Mouse (Mus musculus) left cerebral cortex, adult 9 months (tissue): Measurements from ENCODE around the gene Ralgps2.
A peak's percentile ranks its signal among the peaks of the same experiment; 100 is the strongest.

ENCODE experiments used
- DNase-seq, 2 experiments: peaks; one replicate each; pipeline ENCODE4 v3.0.0; 2022; ENCODE audit warnings: low spot score in 2 of 2

Gene Ralgps2

DNA sequence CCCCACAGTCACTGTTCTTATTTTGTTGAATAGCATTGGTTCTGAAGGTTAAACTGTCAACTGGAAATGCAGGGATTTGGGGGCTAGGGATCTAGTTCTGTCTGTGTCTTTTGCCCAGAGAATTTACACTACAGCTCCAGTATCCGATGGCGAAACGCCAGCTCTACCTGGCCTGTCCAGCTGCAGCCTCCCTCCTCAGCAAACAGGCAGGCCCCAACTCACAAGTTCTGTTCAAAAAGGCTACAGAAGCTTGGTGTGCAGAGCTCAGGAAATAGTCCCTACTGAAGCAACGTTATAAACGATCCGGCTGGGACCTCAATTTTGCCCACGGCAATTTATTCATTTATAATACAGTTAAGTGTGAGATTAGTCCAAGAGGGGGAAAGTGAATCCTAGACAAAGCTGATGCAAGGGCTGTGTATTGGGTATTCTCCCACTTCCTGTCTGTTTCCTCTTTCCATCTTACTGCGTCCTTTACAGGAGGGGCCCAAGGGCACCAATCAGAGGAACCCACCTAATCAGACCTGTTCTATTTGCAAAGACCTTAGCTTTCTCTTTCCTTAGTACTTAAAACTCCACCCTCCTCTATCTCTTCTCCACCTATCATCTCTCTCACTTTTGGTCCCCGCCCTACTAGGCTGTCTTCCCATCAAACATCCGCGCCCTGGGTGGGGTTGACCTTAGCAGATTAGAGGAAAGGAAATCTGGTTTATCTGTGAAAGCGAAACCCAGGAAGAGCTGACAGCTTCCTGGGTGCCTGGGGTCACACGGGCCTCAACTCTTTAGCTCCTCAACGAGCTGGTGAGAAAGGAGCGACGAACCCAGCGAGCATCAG, 16.7 kb upstream of the Ralgps2 start:
- DNase-seq = no peak

DNA sequence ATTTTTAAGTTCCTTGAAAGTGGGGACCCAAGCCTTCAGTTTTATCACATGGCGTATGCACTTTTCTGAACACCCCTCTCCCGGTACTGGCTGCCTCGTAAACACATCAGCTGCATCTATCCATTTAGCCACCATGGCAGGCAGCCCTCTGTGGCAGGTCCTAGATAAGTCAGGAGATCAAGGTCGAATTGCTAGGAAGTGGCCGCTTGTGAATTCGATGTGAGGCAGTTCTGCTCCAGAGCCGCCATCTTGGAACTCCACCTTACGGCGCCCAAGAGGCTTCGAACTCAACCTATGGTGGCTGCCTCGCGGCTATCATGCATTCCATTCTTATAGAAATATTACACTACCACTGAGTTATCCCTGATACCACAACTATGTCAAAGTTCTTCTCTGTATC, 14.8 kb upstream of the Ralgps2 start:
- DNase-seq = no peak

DNA sequence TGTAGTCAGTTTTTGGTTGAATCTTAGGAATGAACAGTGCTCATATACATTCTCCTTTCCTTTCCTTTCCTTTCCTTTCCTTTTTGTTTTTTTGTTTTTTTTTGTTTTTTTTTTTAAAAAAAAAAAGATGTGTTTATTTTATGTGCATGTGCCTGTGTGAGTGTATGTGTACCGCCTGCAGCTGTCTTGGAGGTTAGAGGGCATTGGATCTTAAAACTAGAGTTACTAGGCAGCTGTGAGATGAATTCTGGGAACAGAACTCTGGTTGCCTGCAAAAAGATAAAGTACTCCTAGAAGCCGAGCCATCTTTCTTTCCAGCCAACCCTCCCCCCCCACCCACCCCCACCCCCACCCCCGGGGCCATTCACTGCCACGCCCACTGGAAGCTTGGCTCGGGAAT, 10.9 kb upstream of the Ralgps2 start:
- DNase-seq = no peak

DNA sequence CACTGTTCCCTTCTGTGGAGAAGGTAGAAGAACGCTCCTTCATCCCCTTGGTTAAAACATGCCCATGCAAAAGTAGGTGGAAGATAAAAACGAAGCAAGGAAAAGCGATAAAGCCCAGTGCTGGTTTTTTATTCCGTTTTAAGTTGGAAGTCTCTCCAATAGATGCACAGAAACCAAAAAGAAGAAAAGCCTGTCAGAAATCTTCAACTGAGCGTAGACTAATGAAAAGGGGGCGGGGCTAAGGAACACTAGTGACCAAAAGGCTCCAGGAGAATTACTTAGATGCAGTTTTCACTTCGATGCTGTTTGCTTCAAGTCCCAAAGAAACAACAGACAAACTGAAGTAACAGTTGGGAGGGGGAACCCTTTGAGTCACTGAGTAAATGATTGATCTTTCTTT, 1.2 kb upstream of the Ralgps2 start:
- DNase-seq = no peak

- DNase-seq = no peak
Measured at GRCm38 (mm10) chr1:156940142-156940522, 706 bp upstream of the Ralgps2 start.

- peak; percentile 64 to 79 for DNase-seq
Measured at GRCm38 (mm10) chr1:156938705-156939242, 652 bp downstream of the Ralgps2 start.

DNA sequence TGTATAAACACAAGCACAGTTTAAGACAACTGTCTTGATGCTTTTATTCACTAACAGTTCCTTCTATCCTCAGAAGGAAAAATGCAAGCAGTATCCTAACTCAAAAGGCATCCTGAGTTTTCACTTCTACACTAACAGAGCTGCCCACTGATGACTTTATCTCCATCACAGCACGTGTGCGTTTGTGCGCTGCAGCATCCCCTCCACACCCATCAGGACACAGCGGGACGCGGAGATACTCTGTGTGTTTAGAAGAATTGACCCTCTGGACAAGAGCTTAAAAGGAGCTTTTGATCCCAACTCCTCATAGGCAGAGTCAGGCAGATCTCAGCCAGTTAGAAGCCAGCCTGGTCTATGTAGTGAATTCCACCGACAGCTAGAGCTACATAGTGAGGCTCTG, 2.0 kb downstream of the Ralgps2 start:
- no peak for DNase-seq

DNA sequence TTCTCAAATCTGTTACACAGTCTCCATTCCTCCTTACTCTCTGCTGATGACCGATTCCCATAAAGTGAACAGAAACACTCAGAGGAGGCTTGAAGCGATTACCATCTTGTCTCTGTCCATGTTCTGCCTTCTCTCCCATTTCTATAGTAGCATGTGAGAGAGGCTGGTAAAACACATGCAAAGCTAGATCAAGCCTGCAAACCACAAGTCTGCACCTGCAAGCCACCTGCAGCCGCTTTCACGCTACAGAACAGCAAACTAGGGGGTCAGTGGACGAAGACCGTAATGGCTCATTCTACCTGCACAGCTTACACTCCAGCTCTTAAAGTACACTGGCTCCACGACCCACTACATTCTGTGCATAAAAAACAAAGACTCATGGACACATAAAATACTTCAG, 5.7 kb downstream of the Ralgps2 start:
- no peak for DNase-seq

DNA sequence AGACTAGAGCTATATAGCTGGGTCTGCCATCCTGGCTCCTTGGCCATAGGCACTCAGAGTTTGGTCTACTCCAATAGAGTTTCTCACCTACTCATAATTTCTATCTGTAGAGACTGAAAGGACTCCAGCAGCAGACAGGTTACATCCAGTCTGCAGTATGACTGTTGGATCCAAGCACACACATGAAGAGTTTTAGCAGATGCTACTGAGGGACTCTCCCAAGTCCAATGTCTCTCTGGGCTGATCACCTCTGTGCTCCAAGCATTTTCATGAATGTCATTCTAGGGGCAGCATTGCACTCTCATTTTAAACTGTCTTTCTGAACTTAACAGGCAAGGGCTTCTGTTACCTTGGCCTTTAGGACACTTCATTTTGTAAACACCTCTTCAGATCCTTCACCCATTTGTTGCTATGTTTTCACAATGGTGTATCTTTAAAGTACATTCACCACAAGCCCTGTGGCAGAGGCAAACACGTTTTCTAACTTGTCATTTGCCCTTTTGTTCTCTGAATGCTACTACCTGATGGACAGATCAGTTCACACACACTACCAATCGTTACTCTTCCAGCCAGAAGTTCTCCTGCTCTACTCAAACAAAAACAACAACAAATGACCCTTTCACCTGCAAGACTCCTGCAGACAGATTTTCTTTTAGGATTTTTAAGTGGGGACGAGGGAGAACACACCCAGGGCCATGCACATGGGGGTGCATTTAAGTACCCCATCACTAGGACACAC, 7.2 kb downstream of the Ralgps2 start:
- no peak for DNase-seq

- no peak for DNase-seq
Measured at GRCm38 (mm10) chr1:156931106-156931870, 8.1 kb downstream of the Ralgps2 start.

GRCm38 (mm10) chr1:156930263-156930662, 9.2 kb downstream of the Ralgps2 start:
- no peak for DNase-seq

- DNase-seq = no peak
Measured at GRCm38 (mm10) chr1:156928255-156928654, 11.2 kb downstream of the Ralgps2 start.

GRCm38 (mm10) chr1:156923511-156923910, 15.9 kb downstream of the Ralgps2 start:
- DNase-seq = no peak

DNA sequence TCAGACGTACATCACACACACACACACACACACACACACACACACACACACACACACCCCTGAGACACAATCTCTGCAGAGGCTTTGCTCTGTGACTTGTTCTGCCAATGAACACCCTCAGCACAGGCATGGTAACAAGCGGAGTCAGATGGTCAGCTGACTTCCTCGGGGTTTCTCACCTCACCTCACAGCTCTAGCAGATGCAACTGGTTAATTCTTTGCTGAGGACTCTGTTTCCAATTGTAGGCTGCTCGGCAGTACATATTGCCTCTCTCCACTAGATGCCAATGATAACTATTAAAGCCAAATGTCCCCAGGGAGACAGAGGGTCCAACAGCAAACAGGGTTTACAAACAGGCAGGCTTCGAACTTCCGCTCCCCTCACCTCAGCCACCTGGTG, 16.5 kb downstream of the Ralgps2 start:
- no peak for DNase-seq

DNA sequence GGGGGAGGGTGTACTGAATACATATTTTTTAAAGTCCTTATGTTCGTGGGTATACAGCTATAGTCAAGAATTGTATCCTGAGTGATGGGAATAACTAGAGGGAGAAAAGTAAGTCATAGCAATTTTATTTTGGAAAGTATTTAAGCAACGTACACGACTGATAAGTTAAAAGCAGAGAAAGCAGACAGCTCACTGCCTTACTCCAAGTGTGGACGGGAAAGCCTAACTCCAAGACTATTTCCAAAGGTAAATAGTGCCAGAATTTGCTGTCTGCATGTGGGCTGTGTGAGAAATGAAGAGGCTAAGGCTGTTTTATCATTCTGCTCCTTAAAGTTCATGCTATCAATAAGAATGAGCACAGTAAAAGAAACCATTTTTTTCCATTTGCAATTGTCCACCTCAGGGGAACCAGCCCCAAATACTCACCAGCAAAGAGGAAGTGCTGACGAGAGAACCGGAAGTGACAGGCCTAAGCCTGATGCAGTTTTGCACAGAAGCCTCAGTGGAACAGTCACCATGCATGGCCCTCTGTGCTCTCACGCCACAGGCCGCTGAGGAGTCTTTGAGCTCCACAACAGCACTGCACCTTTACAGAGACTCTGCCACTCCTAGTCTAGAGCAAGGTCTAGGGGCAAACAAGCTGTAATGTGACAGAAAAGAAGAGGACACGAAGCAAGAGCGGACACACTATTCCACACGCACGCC, 18.0 kb downstream of the Ralgps2 start:
- DNase-seq = no peak

- DNase-seq = peak in 1 of 2 experiments; percentile 27
Measured at GRCm38 (mm10) chr1:156917460-156917859, 22.0 kb downstream of the Ralgps2 start.

DNA sequence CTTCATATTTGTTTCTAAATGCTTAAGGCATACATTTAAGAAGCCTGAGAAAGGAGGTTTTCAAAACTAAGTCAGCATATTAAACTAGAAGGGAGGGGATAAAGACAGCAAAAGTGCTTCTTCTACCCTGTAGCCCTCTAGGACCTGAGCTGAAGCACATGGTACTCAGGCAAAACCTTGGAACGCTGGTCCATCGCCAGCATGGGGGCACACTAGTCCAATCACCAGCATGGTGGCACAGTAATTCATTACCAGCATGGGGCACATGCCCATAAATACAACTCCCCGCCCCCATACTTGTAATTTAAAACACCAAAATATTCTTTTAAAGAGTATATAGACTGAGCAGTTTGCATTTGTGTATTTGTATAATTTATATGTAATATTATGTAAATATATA, 23.1 kb downstream of the Ralgps2 start:
- no peak for DNase-seq

DNA sequence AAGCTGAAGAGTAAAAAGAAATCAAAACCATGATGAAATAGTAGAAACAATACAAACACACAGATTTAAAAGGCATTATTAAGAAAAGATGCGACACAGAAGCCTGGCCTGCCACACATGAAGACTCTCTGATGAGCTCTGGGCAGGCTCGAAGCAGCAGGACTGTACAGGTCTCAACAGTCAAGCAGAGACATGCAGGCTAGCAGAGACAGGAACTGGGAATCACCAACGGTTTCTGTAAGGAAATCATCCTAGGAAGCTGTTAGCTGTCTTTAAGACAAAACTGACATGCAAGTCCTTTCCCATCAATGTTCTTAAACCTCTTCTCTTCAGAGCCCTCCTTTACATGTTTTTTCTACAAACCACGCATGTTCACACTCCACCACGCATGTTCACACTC, 24.5 kb downstream of the Ralgps2 start:
- no peak for DNase-seq

DNA sequence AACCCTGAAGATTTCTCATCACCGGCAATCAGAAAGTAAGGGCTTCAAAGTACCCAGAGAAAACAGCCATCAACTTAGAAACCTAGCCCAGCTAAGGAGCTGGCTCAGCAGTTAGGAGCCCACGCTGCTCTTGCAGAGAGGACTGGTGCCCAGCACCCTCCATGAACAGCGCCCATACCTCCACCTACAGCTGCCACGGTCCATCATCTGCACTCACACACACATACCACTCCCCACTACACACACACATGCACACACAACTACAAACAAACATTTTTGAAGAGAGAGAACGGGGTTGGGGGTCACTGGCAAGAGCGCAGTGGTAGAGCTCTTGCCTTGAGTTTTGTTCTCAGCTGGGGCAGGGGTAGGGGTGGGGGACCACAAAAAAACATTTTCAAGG, 26.2 kb downstream of the Ralgps2 start:
- DNase-seq = no peak

DNA sequence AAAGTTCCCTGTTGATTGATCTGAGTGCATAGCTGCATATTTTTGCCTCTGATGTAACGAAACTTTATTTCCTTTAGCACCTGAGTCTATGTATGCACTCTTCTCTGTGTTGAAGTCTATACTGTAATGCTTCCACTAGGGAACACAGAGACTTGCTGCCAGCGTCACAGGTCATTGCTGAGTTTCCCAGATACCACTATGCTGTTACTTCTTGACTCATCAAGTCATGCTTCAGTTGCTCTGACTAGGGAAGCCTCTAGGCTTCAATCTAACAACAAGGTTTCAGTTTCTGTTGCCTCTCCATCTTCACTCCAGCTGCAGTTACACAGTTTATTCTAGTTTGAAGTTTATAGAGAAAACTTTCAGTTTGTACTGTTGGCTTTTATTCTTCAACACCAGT, 28.5 kb downstream of the Ralgps2 start:
- no peak for DNase-seq

DNA sequence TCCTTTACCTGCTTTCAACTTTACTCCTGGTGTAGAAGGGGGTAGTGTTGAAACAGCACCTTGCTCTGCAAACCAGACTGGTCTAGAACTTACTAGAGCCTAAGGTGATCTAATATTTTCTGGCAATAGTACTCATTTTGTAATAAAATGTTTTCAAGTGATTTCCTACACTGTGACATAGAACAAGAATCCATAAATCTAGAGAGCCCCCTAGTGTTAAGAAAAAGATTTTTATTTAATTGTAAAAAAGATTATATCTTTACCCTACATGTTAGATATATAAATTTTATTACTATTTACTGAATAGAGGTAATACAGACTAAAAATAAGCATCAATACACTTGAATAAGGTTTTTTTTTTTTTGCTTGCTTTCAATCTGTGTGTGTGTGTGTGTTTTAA, 29.6 kb downstream of the Ralgps2 start:
- no peak for DNase-seq

GRCm38 (mm10) chr1:156909265-156909664, 30.2 kb downstream of the Ralgps2 start:
- no peak for DNase-seq
